Mouse (Mus musculus): ENCODE measurements around the gene Parl.

The Parl gene

DNA sequence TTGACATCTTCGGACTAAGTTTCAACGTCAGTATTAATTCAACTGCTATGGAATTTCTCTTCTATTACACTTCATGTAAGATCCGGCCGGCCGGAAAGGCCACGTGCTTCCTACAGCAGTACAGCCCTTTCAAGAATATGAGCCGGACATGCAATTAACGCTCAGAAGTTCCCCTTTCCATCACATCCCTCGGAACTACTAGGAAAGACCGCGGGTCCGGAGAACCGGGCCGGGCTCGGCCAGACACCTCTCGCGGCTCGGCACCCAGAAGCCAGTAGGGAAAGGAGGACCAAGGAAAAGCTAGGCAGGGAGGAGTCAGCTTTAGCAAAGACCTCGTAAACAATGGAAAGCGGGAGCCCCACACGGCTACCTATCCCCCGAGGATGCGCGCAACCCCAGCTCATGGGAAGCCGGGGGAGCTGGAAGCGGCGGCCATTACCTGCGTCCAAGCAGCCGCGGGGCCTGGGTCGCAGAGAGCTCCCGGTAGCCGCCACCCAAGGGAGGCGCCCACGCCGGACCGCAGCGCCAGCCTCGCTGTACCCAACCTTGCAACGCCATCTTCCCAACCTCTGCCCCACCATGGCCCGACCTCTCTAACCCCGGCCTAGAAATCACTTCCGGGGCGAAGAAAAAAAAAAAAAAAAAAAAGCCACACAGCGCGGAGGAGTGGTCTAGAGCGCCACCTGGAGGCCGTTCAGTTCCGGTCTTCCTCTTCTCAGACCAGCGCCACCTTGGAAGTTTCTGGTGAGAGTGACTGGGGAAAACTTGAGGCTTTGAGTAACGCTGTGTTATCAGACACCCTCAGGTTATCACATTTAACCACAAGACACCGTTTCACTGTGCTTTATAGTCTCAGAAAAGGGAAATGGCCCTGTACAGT lies at the start of gene Parl:
Gene Parl (minus strand): TSS at position 618 of the 880 bp plus-strand sequence.
- peak; percentile 86 for DNase-seq (ENCODE audit: low spot score)

GRCm38 (mm10) chr16:20345464-20345863 lies 43.3 kb upstream of the Parl start:
- DNase-seq (ENCODE audit: low spot score): no peak

GRCm38 (mm10) chr16:20338616-20339015 lies 36.4 kb upstream of the Parl start:
- DNase-seq (ENCODE audit: low spot score): no peak

GRCm38 (mm10) chr16:20334918-20335317 lies 32.7 kb upstream of the Parl start:
- no peak for DNase-seq (ENCODE audit: low spot score)

DNA sequence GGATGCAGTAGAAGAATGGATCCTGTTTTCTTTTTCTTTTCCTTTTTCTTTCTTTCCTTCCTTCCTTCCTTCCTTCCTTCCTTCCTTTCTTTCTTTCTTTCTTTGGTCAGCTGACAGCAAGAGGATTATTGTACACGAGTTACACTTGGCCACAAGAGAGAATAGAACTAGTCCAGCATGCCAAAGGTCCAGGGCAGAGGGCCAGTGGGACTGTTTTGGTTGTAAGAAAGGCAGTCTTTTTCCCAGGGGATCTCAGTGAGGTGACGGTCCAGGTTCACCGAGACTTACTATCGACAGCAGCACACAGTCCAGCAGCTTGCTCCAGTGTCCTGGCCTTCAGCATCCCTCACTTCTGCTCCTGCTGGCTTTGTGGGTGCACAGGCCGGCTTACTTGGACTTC lies 26.1 kb upstream of the Parl start:
- no peak for DNase-seq (ENCODE audit: low spot score)

DNA sequence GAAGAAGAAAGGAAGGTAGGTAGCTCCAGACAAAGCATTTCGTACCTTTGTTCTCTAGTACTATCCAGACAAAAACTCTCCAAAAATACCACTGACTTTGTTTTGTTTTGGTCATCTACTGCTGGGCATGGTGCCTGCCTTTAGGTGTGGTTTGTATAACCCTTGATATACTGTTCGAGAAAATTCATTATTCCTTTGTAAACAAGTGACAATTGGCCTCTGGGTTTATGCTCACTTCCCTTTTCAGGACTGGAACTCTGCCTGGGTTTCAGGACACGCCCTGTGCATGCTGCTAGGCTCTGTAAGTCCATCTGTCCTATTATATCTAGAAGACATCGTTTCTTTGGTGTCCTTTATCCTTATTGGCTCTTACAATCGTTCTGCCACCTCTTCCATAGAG lies 23.1 kb upstream of the Parl start, which contains the start of gene Cyp2ab1:
Gene Cyp2ab1 (minus strand): TSS at position 119 of the 400 bp plus-strand sequence.
- DNase-seq (ENCODE audit: low spot score): no peak

GRCm38 (mm10) chr16:20323907-20324306 lies 21.7 kb upstream of the Parl start:
- DNase-seq (ENCODE audit: low spot score): no peak

DNA sequence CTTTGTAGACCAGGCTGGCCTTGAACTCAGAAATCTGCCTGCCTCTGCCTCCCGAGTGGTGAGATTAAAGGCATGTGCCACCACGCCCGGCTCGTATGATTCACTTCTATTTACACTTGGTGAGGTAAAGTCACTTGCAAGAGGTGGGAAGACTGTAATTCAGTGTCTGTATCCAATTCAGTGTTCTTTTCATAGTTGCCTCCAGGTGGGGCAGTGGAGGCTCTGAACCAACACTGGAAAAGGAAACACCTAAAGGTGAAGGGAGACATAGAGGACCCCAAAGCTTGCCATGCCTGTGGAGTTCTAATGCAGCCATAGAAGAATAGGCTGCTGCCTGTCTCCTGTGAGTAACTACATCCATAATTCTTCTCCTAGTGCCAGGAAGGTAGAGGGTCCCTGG lies 20.1 kb upstream of the Parl start:
- no peak for DNase-seq (ENCODE audit: low spot score)

GRCm38 (mm10) chr16:20316770-20317169 lies 14.6 kb upstream of the Parl start:
- no peak for DNase-seq (ENCODE audit: low spot score)

- DNase-seq (ENCODE audit: low spot score): no peak
Observed at GRCm38 (mm10) chr16:20315266-20315665, 13.1 kb upstream of the Parl start.

DNA sequence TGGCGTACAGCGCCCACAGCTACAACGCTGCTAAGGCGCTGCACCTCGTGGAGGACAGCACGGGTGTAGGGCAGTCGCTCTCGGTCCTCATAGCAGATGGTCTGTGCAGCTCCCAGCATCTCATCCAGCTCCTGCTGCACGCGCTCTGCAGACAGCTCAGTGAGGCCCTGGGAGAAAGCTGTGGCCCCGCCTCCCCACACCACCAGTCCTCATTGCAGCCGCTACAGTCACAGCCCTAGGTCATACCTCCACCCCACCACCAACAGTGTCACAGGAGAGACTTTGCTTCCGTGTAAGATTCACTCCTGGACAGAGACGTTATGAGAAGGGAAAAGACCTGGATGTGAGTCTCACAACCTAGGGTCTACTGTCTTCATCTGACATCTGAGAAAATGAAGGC lies 10.1 kb upstream of the Parl start:
- no peak for DNase-seq (ENCODE audit: low spot score)

GRCm38 (mm10) chr16:20300076-20300475 lies 2.1 kb downstream of the Parl start:
- no peak for DNase-seq (ENCODE audit: low spot score)

DNA sequence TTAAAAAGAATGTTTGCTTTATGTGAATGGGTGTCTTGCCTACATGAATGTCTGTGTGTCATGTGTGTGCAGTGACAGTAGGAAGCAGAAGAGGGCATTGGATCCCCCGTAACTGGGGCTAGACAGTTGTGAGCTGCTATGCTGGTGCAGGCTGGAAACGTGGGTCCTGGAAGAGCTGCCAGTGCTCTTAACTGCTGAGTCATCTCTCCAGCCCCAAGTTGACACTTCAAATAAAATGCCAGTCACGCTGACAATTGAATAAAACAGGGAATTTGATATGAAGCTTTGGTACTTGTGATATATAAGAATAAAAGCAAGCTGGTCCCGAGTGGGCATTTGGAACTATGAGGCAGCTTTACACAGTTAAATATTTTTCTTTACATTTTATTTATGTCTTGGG lies 21.9 kb downstream of the Parl start:
- no peak for DNase-seq (ENCODE audit: low spot score)

GRCm38 (mm10) chr16:20279395-20279794 lies 22.8 kb downstream of the Parl start:
- DNase-seq (ENCODE audit: low spot score): no peak

DNA sequence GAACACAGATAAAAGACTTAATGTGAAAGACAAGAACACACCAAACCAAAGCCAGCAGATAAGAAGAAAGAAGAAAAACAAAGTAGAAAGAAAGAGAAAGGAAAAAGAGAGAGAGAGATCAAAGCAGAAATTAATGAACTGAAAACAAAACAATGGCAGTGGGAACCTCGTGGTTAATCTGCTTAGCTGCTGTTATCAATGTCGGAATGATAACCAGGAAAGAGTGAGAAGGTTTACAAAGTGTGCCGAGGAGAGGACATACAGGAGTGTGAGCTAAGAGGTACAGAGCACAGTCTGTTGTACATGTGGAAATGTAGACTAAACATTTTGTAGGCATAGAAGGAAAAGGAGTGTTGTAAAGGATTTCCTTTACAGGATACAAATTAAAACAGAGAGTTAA lies 29.2 kb downstream of the Parl start:
- DNase-seq (ENCODE audit: low spot score): no peak

DNA sequence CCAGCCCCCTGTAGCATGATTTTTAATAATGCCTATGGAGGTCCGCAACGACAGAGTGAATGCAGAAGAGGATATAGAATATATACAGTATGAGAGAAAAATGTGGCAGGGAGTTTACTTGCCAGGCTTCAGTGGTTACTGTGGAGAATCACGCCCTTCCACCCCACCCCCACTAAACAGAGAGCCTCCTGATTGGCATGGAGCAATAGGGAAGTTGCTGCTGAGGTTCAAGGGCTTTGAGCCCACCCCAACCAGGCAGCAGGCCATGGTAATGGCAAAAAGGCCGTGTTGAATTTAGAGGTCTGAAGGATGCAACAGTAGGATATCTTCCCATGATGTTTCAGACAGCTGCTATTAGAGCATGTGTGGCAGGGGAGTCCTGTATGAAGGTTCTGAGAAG lies 30.8 kb downstream of the Parl start:
- no peak for DNase-seq (ENCODE audit: low spot score)

GRCm38 (mm10) chr16:20265089-20265488 lies 37.1 kb downstream of the Parl start:
- no peak for DNase-seq (ENCODE audit: low spot score)

DNA sequence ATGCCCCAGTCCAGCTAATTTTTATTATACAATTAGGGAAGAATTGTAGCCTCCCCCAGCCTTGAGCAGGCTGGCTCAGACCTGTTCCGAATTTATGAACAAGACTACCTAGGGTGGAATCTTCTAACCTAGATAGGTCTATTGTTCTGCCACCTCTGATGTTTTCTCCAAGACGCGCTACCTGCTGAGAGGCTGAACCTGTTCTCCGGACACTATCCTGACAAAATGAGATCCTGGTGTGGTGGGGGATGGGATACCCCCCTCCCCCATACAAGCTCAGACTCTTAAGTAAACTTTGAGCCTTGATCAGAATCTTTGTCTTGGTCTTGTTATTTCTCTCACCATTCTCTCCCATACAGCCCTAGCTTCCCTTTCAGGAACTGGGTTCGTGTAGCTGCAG lies 44.3 kb downstream of the Parl start:
- no peak for DNase-seq (ENCODE audit: low spot score)

GRCm38 (mm10) chr16:20248442-20249174 lies 53.6 kb downstream of the Parl start:
- DNase-seq (ENCODE audit: low spot score): no peak

DNA sequence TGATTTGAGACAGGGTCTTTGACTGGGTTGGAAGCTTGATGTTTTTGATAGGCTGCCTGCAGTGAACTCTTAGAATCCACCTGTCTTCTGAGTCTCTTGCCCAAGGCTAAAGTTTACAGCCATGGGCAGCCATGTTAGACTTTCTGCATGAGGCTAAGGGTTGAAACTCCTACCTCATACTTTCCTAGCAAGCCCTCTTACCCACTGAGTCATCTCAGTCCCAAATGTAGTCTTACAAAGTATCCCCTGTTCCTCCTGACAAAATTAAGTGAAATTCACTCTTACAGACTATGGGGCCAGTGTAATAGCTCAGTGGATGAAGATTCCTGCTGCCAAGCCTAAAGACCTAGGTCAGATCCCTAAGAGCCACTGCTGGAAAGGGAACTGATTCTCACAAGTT lies 55.1 kb downstream of the Parl start:
- no peak for DNase-seq (ENCODE audit: low spot score)

GRCm38 (mm10) chr16:20240468-20241414 lies 61.4 kb downstream of the Parl start, which contains the start of gene Map6d1:
Map6d1 (minus strand) TSS chr16:20241358.
- peak; percentile 26 for DNase-seq (ENCODE audit: low spot score)

GRCm38 (mm10) chr16:20238646-20239045 lies 63.5 kb downstream of the Parl start:
- no peak for DNase-seq (ENCODE audit: low spot score)
